Mouse (Mus musculus): Measurements from ENCODE around the gene Olfr90. TPM values are rescaled to one million over a fixed set of nuclear protein-coding genes. Genes with fewer than 3 reads are reported as not detected.
"Not testable (repeated sequence)": the region's sequence is repeated elsewhere in the genome, so short reads cannot be mapped to it uniquely, and the experiment has no call there.

The Olfr90 gene
- polyA plus RNA-seq (2016; fragmentation: Nextera tagmentation; extraction: Ambion mirVana), result not detected in 2 replicates

DNA sequence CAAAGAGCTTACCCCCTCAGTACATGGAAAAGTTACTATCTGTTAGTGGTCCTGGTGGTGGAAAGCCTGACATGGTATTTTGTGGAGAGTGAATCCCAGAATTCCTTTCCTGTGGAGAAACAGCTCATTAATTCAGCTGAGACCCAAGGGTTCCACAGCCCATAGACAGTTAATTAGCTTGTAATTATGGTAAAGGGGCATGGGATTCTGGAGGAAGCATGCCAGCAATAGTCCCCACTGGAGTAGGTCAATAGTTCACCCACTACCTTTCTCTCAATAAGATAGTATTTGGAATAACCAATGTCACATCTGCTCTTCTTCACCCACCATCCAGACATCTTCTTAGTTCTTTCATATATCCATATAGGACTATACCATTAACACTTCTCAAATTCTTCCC lies at the start of gene Olfr90:
Gene Olfr90, minus strand, starts transcription at position 101 of the 400 bp plus-strand sequence.
- Histone ChIP-seq H3K27me3 (replicated peaks) (no peaks in the 10 kb centered on the region), H3K4me2 (no peak within 1 kb of the TSS), H3K27ac (no peak within 1 kb of the TSS), H3K4me1 (no peaks in the 10 kb centered on the region), H3K36me3 (no peaks in the 10 kb centered on the region), H3K9ac (no peak within 1 kb of the TSS), H3K4me3 (no peak within 1 kb of the TSS), H3K9me3 (replicated peaks) (no peaks in the 10 kb centered on the region)
- ATAC-seq, result no peak

DNA sequence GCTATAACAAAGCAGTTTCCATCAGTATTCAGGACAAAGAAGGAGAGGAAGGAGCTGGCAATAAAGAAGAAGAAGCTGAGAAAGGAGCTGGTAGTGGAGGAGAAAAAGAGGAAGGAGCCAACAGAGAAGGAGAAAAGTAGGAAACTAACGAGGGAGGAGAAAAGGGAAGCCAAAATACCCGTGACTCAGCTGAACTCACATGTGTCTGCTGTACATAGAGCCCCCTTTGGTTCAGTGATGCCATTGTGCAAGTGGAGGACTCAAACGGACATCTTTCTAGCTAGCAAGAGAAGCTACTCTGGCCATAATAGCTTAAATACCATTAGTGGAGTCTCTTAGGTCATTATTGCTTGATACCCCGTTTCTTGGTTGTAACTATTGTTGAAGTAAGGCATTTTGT lies 43.1 kb upstream of the Olfr90 start:
- H3K4me3 ChIP-seq; ATAC-seq; H3K9me3 ChIP-seq (replicated peaks); H3K36me3 ChIP-seq; H3K4me1 ChIP-seq; H3K27me3 ChIP-seq (replicated peaks); H3K9ac ChIP-seq; H3K27ac ChIP-seq; H3K4me2 ChIP-seq: not testable (repeated sequence)
- 21% methylated on average over 4 of the region's 4 CpGs for WGBS (ENCODE audit: insufficient replicate concordance)

GRCm38 (mm10) chr17:37119988-37120387 lies 31.7 kb upstream of the Olfr90 start, which contains the start of gene Olfr92:
TSS of gene Olfr92 (minus strand) at chr17:37120088.
- no peaks in the 10 kb centered on the region for H3K27me3 ChIP-seq (replicated peaks)
- H3K9ac ChIP-seq, result no peak within 1 kb of the TSS
- no peak within 1 kb of the TSS for H3K27ac ChIP-seq
- WGBS (ENCODE audit: insufficient replicate concordance), result 63% methylated on average over 2 of the region's 2 CpGs
- H3K4me2 ChIP-seq, result no peak within 1 kb of the TSS
- H3K36me3 ChIP-seq, result no peaks in the 10 kb centered on the region
- no peak within 1 kb of the TSS for H3K4me3 ChIP-seq
- H3K9me3 ChIP-seq (replicated peaks), result no peaks in the 10 kb centered on the region
- no peaks in the 10 kb centered on the region for H3K4me1 ChIP-seq
- no peak for ATAC-seq

DNA sequence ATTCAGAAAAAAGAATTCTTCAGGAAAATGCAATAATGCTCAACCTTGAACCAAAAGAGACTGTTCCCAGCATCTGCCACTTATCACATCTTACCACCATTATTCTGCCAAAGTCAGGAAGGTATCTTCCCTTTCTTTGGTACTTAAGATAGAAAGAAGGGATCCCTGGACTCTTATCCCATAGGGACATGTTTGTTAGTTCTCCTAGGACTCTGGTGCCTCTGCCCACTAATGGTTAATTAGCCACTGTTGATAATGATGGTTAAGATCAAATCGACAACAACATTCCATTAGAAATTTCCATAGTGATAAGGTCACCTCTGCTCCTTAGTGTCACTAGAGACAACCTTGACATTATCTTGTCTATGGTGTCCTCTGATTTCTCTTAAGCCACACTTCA lies 9.9 kb upstream of the Olfr90 start, which contains the start of gene Olfr91:
Gene Olfr91, minus strand, starts transcription at position 101 of the 400 bp plus-strand sequence.
- WGBS (ENCODE audit: insufficient replicate concordance), result 66% methylated on average over 1 of the region's 1 CpGs
- Histone ChIP-seq H3K27ac (no peak within 1 kb of the TSS), H3K4me2 (no peak within 1 kb of the TSS), H3K9me3 (replicated peaks) (no peaks in the 10 kb centered on the region), H3K4me3 (no peak within 1 kb of the TSS), H3K36me3 (no peaks in the 10 kb centered on the region), H3K4me1 (no peaks in the 10 kb centered on the region), H3K9ac (no peak within 1 kb of the TSS), H3K27me3 (replicated peaks) (no peaks in the 10 kb centered on the region)
- no peak for ATAC-seq

DNA sequence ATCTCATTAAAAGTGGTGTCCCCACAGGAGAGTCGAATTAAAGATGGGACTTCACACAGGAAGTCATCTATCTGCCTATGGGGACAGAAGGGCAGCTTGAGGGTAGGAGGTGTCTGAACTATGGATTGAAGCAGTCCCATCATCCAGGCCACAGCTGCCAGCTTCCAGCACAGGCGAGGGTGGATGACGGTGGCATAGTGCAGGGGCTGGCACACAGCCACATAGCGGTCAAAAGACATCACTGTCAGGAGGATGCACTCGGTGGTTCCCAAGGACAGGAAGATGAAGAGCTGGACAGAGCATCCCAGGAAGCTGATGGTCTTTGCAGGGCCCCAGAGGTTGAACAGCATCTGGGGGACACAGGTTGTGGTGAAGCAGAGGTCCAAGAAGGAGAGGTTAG lies 5.0 kb upstream of the Olfr90 start:
- no peaks in the 10 kb centered on the region for H3K9me3 ChIP-seq (replicated peaks)
- no peak overlapping the region for H3K27ac ChIP-seq
- H3K4me3 ChIP-seq, result no peak overlapping the region
- 59% methylated on average over 5 of the region's 5 CpGs for WGBS (ENCODE audit: insufficient replicate concordance)
- H3K36me3 ChIP-seq, result no peaks in the 10 kb centered on the region
- H3K4me2 ChIP-seq, result no peak overlapping the region
- ATAC-seq, result no peak
- no peaks in the 10 kb centered on the region for H3K27me3 ChIP-seq (replicated peaks)
- no peak overlapping the region for H3K9ac ChIP-seq
- no peaks in the 10 kb centered on the region for H3K4me1 ChIP-seq

GRCm38 (mm10) chr17:37092198-37092597 lies 3.9 kb upstream of the Olfr90 start:
- H3K9ac ChIP-seq, result no peak overlapping the region
- no peaks in the 10 kb centered on the region for H3K4me1 ChIP-seq
- H3K27ac ChIP-seq, result no peak overlapping the region
- 24% methylated on average over 1 of the region's 1 CpGs for WGBS (ENCODE audit: insufficient replicate concordance)
- no peak for ATAC-seq
- no peaks in the 10 kb centered on the region for H3K9me3 ChIP-seq (replicated peaks)
- no peaks in the 10 kb centered on the region for H3K27me3 ChIP-seq (replicated peaks)
- no peak overlapping the region for H3K4me2 ChIP-seq
- no peak overlapping the region for H3K4me3 ChIP-seq
- H3K36me3 ChIP-seq, result no peaks in the 10 kb centered on the region

DNA sequence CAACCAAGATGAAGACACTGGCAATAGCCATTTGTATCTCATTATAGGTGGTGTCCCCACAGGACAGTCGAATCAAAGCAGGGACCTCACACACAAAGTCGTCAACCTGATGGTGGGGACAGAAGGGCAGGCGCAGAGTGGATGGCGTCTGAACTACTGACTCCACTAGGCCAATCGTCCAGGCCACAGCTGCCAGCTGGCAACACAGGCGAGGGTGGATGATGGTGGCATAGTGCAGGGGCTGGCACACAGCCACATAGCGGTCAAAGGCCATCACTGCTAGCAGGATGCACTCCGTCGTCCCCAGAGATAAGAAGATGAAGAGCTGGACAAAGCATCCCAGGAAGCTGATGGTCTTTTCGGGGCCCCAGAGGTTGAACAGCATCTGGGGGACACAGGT lies 2.8 kb downstream of the Olfr90 start:
- no peak overlapping the region for H3K9ac ChIP-seq
- H3K4me1 ChIP-seq, result no peaks in the 10 kb centered on the region
- no peaks in the 10 kb centered on the region for H3K27me3 ChIP-seq (replicated peaks)
- no peaks in the 10 kb centered on the region for H3K9me3 ChIP-seq (replicated peaks)
- H3K27ac ChIP-seq, result no peak overlapping the region
- no peaks in the 10 kb centered on the region for H3K36me3 ChIP-seq
- no peak overlapping the region for H3K4me3 ChIP-seq
- WGBS (ENCODE audit: insufficient replicate concordance), result 53% methylated on average over 10 of the region's 10 CpGs
- ATAC-seq, result no peak
- no peak overlapping the region for H3K4me2 ChIP-seq

- WGBS (ENCODE audit: insufficient replicate concordance), result 49% methylated on average over 5 of the region's 5 CpGs
Measured at GRCm38 (mm10) chr17:37084632-37085031, 3.7 kb downstream of the Olfr90 start.

DNA sequence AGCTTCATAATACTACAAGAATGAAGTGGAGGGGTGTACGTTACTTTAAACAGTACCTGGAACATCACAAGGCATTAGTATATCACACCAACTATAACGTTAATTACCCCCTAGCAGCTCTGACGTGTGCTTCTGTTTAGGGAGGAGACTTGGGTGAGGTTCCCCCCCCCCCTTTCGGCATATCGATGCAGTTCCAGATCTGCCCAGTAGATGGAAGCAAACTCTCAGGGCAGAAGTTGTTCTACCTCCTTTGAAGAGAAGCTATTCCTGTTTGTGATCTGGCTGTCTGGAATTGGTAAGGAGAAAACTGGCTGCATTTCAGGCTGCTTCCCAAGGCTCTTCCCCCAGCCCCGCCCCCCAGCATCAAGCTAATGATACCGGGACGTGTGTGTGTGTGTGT lies 5.0 kb downstream of the Olfr90 start:
- WGBS (ENCODE audit: insufficient replicate concordance), result 5% methylated on average over 8 of the region's 8 CpGs
- Histone ChIP-seq H3K4me1 (no peaks in the 10 kb centered on the region), H3K27me3 (replicated peaks) (no peaks in the 10 kb centered on the region), H3K4me2 (no peak overlapping the region), H3K9me3 (replicated peaks) (no peaks in the 10 kb centered on the region), H3K4me3 (no peak overlapping the region), H3K27ac (no peak overlapping the region), H3K36me3 (no peaks in the 10 kb centered on the region), H3K9ac (no peak overlapping the region)
- ATAC-seq, result 0 out of 2 replicates have a peak, but pooled peaks have one; percentile 37

More at GRCm38 (mm10) chr17:37084632-37085031, 3.7 kb downstream of the Olfr90 start:
- no peaks in the 10 kb centered on the region for H3K9me3 ChIP-seq (replicated peaks)
- no peaks in the 10 kb centered on the region for H3K27me3 ChIP-seq (replicated peaks)
- H3K4me2 ChIP-seq, result no peak overlapping the region
- no peak overlapping the region for H3K27ac ChIP-seq
- no peaks in the 10 kb centered on the region for H3K4me1 ChIP-seq
- no peak overlapping the region for H3K4me3 ChIP-seq
- ATAC-seq, result no peak
- H3K9ac ChIP-seq, result no peak overlapping the region
- no peaks in the 10 kb centered on the region for H3K36me3 ChIP-seq

GRCm38 (mm10) chr17:37081659-37082058 lies 6.6 kb downstream of the Olfr90 start:
- H3K4me3 ChIP-seq, result no peak overlapping the region
- no peak overlapping the region for H3K4me2 ChIP-seq
- H3K4me1 ChIP-seq, result no peaks in the 10 kb centered on the region
- H3K36me3 ChIP-seq, result no peaks in the 10 kb centered on the region
- H3K27ac ChIP-seq, result no peak overlapping the region
- no peaks in the 10 kb centered on the region for H3K27me3 ChIP-seq (replicated peaks)
- ATAC-seq, result no peak
- WGBS (ENCODE audit: insufficient replicate concordance), result 67% methylated on average over 4 of the region's 4 CpGs
- no peak overlapping the region for H3K9ac ChIP-seq
- no peaks in the 10 kb centered on the region for H3K9me3 ChIP-seq (replicated peaks)

DNA sequence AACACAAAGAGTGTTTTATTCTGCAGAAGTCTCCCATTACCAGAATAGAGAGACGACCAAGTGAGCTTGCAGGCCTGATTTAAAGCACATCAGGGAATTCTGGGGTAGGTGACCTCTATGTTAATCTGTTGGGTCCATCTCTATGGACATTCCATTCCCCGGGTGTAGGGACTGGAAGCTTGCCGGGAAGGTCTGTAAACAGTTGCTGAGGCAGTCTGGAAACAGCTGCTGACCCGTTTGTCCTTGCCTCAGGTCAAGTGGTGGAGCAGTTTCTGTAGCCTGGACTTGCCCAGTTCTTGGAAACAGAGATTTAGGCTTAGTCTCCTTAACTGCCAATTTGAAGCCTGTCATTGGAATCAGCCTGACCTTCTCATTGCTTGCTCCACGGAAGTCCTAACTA lies 8.2 kb downstream of the Olfr90 start:
- WGBS (ENCODE audit: insufficient replicate concordance), result 28% methylated on average over 5 of the region's 5 CpGs
- no peaks in the 10 kb centered on the region for H3K27me3 ChIP-seq (replicated peaks)
- no peak overlapping the region for H3K4me2 ChIP-seq
- no peaks in the 10 kb centered on the region for H3K36me3 ChIP-seq
- H3K4me1 ChIP-seq, result no peaks in the 10 kb centered on the region
- no peak for ATAC-seq
- no peak overlapping the region for H3K9ac ChIP-seq
- no peak overlapping the region for H3K4me3 ChIP-seq
- H3K27ac ChIP-seq, result no peak overlapping the region
- no peaks in the 10 kb centered on the region for H3K9me3 ChIP-seq (replicated peaks)

GRCm38 (mm10) chr17:37078990-37079389 lies 9.3 kb downstream of the Olfr90 start:
- Histone ChIP-seq H3K4me1 (no peaks in the 10 kb centered on the region), H3K9ac (no peak overlapping the region), H3K4me3 (no peak overlapping the region), H3K36me3 (no peaks in the 10 kb centered on the region), H3K27ac (no peak overlapping the region), H3K9me3 (replicated peaks) (no peaks in the 10 kb centered on the region), H3K4me2 (no peak overlapping the region), H3K27me3 (replicated peaks) (no peaks in the 10 kb centered on the region)
- WGBS (ENCODE audit: insufficient replicate concordance), result 45% methylated on average over 2 of the region's 2 CpGs
- ATAC-seq, result no peak

DNA sequence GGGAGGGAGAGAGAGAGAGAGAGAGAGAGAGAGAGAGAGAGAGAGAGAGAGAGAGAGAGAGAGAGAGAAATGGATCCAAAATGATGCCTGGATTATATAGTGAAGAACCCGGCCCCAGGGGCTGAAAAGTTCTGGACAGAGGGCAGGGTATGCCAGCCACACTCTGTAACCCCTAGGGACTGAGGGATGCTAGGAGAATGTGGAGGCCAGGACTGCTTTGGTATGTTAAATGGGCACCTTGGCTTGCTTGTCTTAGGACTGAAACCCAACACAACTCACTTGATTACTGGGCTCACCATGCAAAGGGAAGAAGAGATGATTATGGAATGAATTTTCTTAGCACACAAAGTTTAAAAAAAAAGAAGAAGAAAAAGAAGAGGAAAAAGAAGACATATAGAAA lies 10.1 kb downstream of the Olfr90 start:
- Histone ChIP-seq H3K4me1 (no peaks in the 10 kb centered on the region), H3K36me3 (no peaks in the 10 kb centered on the region), H3K9me3 (replicated peaks) (no peaks in the 10 kb centered on the region), H3K27ac (no peak overlapping the region), H3K9ac (no peak overlapping the region), H3K4me2 (no peak overlapping the region), H3K27me3 (replicated peaks) (no peaks in the 10 kb centered on the region), H3K4me3 (no peak overlapping the region)
- ATAC-seq, result no peak
- 40% methylated on average over 1 of the region's 1 CpGs for WGBS (ENCODE audit: insufficient replicate concordance)

All from liver, embryonic 12.5 days (tissue).